Mouse (Mus musculus) right cerebral cortex, postnatal 10 days (tissue): ENCODE measurements around the gene Nr1h4.
"Not testable (repeated sequence)": the region's sequence is repeated elsewhere in the genome, so short reads cannot be mapped to it uniquely, and the experiment has no call there.

Source experiments
- DNase-seq, 2 experiments: peaks; one replicate each; pipeline ENCODE4 v3.0.0; 2021; ENCODE audit warnings: low spot score in 2 of 2

Gene Nr1h4

DNA sequence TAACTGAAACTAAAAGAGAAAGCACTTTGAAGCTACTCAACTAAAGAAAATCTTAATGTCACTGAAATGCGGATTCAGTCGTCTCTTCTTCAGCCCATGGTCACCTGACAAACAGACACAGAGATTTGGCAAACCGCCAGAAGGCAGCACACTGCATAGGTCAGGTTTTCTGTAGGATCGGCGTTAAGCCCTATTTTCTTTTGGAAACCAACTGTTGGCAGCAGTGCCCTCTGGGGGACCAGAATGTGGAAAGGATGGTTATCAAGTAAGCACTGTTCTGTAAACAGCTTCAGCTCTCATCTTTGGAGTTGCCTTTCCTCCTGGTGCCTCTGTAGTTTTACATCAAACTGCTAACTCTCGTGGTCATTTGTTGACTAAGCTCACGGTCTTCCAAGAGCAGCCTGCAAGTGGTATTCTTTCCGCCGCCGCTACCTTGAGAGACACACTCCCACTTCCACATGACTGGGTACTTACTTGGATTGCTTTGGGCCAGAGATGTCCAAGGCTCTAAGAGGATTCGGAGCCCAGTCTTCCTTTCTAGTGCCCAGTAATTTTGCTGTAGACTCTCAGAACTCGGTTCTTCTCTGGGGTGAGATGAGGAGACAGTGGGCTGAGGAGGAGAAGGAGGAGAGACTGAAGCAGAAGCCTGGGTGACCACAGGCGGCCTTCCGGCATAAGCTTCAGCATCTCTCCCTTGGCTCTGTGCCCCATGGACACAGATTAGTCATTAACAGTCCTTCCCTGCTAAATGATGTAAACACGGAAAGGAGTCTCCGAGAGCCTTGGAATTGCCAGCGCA is at the start of gene Nr1h4:
Nr1h4 (minus strand) TSS at position 657 of the 799 bp plus-strand sequence.
- no peak for DNase-seq

DNA sequence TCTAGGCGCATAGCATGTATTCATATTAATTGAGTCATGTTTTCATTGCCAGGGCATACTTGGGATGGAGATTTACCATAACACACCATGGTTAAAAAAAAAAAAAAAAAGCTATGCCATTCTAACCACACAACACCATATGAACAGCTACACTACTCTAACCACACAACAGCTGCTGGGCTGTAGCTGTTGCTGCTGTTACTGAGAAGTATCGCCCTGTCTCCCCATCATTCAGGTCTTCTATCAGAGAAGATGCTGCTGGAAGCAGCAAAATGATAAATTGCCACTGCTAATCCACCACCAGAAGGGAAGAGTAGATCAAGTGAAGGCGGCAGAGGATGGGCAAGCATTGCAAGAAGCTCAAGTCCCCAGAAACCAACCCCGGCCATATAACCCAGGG is 45.4 kb upstream of the Nr1h4 start:
- no peak for DNase-seq

DNA sequence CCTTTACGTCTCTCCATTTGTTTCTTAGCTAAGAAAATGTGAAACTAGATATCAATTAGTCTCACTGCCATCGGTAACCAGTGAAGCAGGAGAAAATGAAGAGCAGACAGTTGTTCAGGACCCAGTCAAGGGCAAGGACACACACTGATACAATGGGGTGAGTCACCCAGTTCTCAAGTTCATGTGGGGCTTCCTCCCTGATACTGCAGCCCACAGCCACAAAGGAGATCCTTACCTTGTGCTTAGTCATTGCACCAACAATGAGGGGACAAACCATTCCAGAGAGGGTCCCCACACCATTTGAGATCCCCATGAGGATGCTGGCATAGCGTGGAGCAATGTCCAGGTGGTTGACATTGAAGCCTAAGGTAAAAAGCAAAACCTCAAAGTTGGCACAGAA is 44.3 kb upstream of the Nr1h4 start:
- no peak for DNase-seq

DNA sequence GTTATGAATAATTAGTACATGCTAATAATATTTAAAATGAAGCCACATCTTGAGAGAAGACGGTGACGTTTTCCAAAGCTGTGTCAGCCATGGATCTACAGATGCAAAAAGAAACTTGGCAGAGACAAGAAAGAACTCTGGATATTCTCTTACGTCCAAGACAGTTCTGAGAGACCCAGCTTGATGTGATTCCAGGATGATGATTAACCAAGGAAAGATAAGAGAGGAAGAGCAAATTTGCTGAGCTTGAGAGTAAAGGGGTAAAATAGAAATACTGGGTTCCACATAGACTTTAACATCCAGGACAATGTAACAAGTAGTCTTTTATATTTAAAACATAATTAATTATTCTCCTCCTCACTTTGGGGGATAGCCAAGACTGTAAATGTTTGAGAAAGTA is 40.0 kb upstream of the Nr1h4 start:
- no peak for DNase-seq

- no peak for DNase-seq
These were observed 39.6 kb upstream of the Nr1h4 start for GRCm38 (mm10) chr10:89572946-89573345.

DNA sequence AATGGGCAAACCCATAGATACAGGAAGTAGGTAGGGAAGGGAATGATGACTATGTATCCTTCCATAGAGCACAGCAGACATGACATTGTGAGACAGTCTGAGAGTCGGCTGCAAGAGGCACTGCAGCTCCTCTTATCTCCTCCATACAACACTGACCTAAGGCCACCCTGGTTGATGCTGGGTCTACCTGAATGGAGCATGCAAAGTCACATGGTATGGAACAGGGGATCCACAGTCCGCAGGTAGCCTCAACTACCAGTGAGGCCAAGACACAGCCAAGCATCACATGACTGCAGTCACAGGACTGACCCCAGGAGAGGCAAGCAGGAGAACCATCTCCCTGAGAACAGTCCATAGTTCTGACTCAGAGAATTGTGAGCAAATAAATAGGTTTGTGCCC is 34.0 kb upstream of the Nr1h4 start:
- no peak for DNase-seq

- no peak for DNase-seq
These were observed 32.1 kb upstream of the Nr1h4 start for GRCm38 (mm10) chr10:89565301-89566022.

GRCm38 (mm10) chr10:89562113-89562512 is 28.7 kb upstream of the Nr1h4 start:
- DNase-seq: no peak

- DNase-seq: no peak
These were observed 26.0 kb upstream of the Nr1h4 start for GRCm38 (mm10) chr10:89559351-89559750.

GRCm38 (mm10) chr10:89554885-89555284 is 21.5 kb upstream of the Nr1h4 start:
- not testable (repeated sequence) for DNase-seq

DNA sequence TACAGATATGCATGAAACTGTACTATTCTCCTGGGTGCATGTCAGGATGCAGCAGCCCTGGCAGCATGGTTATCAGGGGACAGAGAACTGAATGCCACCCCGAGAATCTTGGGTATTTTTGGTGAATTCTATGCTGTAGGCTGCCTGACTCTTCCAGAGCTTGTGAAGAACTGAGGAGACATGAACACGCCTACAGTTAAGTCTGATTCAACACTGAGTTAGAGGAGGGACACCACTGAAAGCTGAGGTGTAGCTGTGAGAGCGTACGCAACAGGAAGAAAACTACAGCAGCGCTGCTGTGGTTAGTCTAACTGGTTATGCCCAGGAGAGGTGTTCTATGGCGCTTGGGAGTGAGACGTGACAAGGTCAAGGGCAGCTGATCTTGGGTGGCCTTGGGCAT is 20.5 kb upstream of the Nr1h4 start:
- DNase-seq: not testable (repeated sequence)

DNA sequence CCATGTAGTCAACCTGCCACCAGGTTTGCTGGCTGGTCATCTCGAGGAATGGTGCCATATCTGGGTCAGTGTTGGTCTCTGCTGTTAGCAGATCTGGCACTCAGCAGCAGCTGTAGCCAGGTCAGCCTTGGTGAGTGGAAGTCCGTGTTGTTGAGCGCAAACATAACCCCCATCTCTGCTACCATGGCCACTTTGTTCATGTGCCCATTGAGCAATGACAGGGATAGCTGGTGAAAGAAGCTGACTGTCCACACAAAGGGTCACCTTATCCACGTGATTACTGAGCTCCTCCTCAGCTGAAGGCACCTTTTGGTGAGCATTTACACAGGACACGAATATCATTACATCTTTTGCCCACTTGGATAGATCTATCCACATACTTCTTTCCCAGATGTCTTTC is 19.6 kb upstream of the Nr1h4 start:
- no peak for DNase-seq

DNA sequence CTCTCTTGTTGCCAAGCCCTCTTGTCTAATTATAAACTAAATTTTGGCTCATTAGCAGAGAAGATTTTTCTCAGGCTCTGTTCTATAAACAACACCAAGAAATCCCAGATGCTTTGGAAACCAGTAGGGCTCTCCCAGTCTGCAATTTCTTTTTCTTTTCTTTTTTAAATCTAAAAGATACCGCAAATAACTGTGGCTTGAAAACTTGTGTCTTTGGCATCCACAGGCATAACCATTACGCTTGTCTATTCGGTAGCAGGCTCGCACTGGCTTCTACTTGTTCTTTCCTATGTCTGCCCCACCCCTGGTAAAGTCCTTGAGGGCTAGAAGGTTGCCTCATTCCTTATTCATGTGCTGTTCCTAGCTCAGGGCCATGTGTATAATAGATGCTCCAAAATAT is 18.3 kb upstream of the Nr1h4 start:
- peak in 1 of 2 experiments; percentile 43 for DNase-seq

GRCm38 (mm10) chr10:89548028-89548427 is 14.6 kb upstream of the Nr1h4 start:
- DNase-seq: no peak

DNA sequence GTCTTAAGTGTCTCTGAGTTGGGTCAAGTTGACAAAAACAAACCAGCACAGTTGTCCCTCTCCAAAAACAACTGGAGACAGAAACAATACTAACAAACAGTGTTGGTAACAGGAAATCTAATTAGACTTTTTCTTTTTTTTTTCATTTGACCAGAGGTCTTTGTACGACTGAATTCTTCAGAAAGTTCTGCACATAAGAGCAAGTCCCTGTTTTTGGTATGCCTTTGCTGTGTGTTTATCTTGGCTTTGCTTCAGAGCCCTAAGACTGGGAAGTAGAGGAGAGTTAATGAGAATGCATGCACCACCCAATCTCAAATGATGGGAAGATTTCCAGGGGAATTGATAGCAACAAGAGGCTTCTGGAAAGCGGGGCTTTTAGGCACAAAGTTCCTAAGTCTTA is 13.6 kb upstream of the Nr1h4 start:
- no peak for DNase-seq

DNA sequence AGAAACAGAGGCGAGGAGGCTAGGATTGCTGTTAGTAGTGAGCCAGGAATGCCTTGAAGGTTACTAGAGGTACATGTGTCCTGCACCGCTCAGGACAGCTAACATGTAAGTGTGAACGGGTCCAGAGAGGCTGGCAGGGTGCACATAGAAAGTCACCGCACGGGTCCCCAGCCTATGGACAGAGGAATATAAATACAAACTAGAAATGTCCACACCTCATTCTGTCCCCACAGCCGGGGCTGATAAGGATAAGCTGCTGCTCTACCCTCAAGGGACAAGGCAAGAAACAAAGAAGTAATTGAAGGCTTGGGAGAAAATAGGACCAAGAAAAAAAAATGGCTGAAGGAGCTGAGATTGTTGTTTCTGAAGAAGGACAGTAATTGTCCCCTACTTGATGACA is 10.5 kb upstream of the Nr1h4 start:
- no peak for DNase-seq

DNA sequence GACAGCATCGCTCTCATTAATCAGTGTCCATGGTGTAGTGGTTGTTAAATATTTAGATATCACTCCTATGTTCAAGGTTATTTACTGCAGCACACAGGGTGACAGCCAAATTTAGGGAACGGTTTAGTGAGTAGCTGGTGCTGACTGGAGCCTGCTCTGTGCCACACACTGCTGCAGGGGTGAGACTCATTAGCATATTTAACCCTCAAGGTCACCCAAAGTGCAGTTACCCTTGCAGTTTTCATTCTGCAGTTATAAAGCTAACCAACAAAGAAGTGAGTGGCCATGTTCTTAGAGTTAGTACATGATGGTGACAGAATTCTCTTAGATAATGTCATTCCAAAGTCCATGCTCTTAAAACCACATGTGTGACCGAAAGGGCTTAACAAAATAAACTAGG is 8.9 kb upstream of the Nr1h4 start:
- DNase-seq: no peak

DNA sequence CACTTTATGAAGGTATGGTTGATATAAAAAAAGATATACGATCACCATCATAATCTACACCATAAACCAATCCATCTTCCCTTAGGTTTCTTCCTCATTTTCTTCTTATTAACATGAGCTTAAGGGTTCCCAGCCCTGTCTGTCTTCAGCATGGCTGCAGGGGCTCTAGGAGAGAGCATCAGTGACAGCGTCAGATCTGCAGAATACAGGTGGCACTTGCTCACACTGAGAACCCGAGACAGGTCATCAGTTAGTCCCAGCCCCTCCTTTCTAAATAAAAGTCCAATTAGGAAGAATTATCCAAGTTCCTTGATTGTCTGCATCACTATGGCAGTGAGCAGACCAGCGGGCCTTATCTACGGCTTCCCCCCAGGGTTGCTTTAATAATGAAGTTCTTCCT is 934 bp downstream of the Nr1h4 start:
- no peak for DNase-seq

DNA sequence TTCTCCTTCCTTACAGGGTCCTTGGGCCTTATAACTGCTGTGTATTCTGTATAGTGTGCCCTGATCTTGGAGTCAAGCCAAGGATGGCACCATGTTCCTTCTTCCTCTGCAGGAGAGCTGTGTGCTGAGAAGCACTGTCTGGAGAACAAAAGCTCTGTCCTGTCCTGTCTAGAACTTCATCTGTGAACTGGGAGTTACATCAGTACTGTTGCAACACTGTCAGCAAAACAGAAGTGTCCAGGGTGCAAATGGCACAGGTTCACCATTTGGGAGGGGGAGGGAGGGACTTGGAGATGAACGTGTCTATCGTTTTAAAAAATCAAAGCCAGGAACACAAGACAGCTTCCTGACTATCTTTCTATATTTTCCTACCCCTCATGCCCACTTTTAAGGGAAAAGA is 1.4 kb downstream of the Nr1h4 start:
- no peak for DNase-seq

GRCm38 (mm10) chr10:89531194-89531634 is 2.2 kb downstream of the Nr1h4 start:
- no peak for DNase-seq

DNA sequence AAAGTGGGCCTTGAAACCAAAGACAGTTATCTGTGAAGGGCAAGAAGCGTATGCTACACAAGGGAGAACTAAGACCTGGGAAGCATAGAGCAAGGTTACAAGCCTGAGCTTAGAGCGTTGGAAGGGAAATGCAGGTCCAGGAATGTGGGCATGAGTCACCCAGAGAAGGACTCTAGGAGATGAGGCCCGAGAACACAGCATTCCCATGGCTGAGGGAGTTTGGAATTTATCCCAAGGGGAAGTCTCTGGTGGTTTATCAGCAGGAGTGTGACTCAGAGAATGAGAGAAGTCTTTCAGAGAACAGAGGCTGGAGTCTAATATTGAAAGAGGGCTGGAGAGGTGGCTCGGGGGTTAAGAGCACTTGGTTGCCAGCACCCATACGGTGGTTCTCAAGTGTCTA is 6.3 kb downstream of the Nr1h4 start:
- no peak for DNase-seq

DNA sequence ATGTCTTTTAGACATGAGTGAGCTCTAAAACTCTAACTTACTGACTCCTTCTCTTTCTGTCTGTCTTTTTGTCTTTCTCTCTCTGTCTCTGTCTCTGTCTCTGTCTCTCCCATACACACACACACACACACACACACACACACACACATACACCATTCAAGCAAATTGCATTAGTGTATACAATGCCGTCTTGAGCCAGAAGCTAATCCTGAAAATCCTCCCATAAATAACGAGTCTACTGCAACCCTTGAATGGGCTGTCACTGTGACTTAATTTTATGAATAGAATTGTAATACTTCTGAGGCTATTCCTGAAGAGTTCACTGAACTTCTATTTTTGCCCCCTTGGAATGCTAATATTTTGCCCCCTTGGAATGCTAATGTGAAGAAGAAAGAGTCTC is 7.6 kb downstream of the Nr1h4 start:
- DNase-seq: no peak

DNA sequence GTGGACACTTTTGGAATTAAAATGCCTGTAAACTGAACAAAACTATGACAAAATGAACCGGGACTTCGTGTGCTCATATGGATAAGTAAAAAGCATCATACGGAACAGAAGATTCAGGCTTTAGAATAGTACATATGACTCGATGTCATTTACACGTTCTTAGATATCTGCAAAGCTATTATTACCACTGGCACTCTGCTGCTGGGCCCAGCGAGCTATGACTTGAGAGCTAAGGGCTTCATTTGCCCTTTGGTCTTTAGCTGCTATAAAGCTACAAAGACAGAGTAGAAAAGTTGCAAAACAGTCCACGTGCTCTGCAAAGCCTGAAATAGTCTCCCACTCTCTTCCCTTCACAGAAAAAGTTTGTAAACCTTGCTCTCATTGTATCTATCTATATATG is 10.9 kb downstream of the Nr1h4 start:
- DNase-seq: no peak
